Mouse (Mus musculus): ENCODE measurements around the gene Midn.
"Not testable (repeated sequence)": the region's sequence is repeated elsewhere in the genome, so short reads cannot be mapped to it uniquely, and the experiment has no call there.

Gene Midn

DNA sequence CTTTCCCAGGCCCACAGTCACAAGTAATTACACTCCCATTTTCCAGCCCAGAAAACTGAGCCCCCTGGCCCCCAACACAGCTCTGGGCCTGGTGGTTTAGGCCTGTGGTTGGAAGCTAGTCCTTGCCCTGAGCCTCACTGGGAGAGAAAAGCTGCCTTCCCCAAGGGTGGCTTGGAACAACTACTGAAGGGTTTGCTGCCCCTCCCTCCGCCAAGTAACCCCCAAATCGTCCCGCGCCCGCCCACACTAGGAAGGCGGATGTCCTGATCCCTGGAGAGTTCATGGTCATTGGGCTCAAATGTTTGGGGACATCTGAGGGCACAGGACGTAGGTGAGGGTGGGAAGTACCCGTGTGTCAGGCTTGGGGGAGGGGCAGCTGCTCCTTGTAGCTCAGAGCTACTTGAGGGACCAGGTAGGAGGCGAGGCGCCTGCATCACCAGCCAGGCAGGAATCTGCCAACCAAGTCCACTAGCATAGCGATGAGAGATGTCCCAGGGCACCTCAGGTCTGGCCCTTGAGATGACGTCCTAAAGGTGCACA, 11.0 kb downstream of the Midn start:
- peak; percentile 65 to 77 for DNase-seq

DNA sequence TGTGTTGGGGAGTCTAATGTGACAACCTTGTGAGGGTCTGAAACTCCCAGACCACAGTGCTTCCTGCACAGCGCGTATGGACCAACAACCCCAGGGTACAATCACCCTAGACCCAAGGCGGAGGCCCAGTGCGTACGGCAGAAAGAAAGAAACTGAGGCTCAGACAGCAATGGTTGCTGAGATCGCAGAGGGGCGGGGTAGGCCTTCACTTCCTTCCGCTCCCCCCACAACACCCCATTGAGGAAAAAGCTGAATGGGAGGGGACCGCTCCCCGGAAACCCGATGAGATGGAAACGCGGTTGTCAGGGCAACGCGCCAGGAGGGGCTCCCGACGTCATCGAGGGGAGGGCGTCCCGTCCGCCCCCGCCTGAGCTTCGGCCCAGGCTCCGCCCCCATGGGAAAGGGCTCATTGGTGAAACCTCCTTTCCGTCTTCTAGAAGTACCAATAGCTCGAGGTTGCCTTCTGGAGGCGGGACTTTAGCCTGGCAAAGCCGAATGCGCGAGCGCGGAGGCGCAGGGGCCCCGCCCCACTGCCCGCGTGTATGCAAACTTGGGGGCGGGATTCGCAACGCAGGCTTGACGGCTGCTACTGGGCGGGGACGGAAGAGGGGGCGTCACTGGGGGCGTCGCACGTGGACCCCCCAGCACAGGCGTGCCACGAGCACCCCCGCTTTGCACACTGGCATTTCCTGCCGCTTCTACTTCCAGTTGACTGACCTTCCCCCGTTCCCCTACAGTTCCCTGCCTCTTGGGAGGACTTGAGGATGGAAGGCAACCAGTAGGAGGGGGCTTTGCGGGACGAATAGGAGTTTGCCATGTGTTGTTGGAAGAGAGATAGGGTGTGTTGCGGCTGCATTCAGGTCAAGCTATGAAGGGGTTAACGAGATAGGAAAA, 11.7 kb downstream of the Midn start:
- DNase-seq, result peak; percentile 99

DNA sequence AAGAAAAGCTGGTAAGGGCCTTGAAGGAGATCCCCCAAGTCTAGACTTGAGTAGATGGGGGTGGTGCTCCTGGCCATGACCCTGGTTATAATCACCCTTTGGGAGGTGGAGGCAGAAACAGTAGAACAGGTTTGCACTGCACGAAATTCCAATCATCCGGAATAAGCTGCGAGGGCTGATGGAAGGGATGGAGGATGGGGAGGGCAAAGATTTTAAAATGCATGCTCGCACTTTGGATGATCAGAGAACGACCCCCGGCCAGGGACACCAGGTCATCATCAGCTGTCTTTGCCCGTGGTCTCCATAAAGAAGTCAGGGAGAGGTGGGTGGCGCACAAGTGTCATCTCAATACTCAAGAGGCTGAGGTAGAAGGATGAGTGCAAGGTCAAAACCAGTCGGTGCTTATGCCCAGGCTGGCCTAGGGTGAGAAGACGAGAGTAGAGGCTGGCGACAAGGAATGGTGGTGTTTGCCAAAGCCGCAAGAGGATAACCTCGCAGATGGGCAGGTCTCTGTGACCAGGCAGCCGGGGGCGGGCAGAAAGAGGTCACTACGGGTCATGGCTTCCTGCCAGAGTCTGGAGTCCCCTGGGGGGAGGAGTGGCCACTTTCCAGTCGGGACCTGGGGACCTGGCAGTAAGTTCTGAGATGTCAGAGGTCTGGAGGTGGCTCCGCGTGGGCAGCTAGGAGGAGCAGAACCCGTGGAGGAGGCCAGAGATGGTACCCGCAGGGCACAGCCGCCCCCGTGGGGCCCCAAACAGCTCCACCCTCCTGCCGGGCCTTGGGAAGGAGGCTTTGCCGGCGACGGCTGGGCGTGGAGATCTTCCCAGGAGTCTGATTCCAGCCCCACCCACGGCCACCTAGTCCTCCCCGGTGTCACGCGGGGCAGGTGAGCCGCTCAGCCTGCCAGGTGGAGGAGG, 12.6 kb downstream of the Midn start:
- DNase-seq, result peak; percentile 80 to 89

DNA sequence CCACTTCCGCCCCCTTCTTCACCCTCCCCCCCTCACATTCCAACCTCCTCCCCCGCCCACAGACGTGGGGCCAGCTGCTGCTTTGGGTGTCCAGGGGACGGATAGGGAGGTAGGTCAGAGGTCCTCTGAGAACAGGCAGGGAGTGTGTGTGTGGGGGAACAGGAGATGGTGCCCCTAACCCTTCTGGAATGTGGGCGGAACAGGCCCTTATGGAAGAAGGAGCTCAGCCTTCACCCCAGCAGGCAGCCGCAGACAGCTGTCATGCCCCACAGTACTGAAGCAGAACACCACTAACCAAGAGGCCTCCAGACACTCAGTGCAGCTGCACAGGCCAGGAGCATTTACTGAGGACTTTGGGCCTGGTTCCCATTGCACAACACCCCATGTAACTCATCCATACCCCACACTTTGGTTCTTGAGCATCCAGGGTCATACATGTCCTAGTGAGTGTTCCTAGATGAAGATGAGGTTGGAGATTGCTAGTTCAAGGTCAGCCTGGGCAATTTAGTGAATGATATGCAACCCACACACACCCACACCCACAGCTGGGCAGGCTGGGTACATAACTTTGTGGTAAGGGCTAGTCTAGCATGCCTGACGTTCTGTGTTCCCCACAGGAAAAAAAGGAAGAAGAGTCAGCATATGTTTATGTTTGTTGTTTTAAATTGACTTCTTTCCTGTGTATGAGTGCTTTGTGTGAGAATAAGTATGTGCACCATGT, 13.6 kb downstream of the Midn start:
- DNase-seq, result peak in 1 of 2 experiments; percentile 24

DNA sequence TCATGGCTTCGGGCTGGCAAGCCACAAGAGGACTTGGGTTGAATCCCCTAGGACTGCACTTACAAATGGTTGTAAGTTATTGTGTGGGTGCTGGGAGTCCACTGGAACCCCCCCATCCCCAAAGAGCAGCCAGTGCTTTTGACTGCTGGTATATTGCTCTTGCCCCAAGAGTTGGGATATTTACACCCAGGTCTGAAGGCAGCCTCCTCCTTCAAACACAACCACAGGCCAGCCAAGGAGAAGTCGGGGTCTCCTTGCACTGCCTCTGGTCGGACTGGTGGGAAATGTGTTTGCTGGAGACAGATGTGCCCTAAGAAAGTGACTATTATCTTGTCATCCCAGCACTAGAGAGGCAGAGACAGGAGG, 14.2 kb downstream of the Midn start:
- DNase-seq, result no peak

DNA sequence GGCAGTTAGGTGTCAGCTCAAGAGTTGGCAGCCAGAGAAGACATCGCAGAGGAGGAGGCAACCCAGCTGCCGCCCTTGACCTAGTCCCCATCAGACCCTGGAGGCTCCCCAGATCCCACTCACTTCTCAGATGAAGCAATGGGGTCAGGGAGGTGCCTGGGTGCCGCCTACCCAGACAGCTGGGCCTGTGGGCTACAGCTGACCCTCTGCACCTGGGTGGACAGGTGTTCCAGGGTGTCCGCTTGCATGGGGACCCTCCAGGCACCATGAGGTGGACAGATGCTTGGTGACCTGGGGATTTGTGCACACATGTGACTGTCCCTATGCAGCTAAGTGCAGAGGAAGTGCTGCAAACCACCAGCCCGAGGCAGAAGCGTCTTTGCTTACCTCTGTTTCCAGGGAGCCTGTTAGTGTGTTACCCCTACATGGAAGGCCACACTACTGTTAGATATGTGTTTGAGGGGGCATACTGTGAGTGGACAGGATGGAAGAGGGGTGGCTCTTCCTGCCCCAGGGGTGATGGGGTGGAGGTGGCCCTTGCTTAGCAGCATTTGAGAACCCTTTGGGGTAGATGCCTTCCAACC, 14.7 kb downstream of the Midn start:
- no peak for DNase-seq

DNA sequence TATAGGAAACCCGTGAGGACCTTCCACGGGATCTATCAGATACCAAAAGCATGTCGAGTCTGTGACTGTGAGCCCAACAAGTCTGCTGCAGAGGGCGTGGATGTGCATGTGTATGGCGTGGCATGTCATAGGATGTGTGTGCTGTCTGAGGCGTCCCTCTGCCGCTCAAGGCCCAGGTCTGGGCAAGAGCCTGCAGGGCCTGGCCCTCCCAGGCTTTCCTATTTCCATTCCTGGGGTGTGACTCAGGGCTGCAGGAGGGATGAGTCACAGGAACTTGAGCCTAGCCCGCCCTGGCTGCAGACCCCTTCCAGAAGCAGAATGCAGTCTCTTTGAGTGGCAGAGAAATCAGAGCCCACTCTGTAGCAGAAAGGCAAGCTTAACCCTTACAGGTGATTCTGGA, 15.6 kb downstream of the Midn start:
- no peak for DNase-seq

DNA sequence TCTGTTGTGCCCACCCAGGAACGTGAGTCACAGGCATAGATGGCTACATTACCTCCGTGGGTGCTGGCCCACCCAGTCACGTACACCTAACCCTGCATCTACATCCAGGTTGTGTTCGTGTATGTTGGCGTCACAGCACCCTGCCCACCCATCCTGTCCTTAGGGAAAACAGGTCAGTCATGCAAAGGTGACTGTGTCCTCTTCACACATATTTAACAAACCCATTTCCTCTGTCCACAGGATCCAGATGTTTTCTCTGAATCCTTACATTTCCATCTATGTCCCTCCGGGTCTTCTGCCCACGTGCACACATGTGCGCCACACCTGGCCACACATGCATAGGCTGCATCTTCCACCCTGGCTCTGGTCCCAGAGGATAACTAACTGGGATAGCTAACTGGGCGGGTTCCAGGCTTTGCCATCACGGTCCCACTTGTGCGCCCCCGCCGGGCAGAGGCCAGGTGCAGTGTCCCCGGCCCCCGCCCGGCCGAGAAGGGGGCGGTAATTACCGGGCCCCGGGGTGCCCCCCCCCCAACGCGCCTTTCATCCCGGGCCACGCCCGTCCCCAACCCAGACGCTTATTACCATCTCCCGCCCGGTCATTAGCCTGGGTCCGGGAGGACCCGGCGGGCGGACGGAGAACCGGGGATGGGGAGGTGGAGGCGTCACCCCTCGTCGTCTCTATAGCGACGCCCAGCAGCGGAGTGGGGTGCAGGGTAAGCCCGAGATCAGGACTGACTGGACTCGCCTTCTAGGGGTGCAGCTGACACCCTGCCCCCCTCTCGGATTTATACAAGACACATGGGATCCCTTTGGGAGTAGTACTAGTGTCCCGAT, 16.3 kb downstream of the Midn start:
- peak; percentile 64 to 77 for DNase-seq

DNA sequence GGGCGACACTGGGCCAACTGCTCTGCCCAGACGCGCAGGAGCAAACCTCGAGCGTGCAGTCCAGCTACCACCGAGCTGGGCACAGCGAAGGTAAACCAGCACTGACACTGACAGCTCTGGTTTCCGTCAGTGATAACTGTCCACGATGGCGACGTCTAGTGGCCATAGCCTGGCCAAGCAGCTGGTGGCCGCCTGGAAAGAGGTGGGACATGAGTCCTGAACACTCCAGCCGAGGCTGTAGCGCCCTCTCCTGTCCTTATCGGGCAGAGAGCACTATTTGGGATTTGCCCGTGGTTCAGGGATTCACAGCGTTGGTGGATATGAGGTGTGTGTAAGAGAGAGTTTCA, 16.9 kb downstream of the Midn start:
- DNase-seq, result peak; percentile 99

DNA sequence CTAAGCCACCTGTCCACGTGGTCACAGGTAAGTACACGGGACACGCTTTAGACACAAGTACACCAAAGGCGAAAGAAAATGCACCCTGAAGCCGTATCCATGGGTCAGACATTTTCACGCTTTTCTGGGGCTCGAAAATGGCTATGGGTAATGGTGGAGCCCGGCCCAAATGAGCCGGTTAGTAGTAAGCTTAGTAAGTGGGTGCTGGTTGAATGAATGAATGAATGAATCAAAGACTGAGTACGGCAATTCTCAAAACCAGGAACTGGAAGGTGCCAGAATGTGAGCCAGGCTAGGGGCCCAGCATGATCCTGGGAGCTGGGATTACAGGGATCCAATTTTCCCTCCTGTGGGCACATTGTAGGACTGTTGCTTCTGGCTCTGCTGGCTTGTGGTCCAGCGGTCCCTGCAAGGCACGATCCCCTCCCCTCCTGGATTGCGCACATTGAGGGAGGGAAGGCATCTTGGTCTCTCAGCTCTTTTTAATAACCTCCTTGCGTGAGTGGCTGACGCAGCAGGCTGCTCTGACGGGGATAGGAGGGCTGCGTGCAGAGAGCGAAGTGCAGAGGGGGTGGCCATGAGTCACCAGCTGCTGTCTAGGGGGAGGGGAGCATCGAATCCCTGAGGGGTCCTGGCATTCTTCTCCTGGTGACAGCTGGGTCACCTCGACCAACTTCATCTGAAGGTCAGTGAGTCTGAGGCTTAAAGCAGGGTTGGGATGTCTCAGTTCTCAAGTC, 17.5 kb downstream of the Midn start, which contains the start of gene Cirbp:
Gene Cirbp (plus strand): TSS at position 594 of the 737 bp plus-strand sequence.
- DNase-seq, result peak; percentile 60 to 70

DNA sequence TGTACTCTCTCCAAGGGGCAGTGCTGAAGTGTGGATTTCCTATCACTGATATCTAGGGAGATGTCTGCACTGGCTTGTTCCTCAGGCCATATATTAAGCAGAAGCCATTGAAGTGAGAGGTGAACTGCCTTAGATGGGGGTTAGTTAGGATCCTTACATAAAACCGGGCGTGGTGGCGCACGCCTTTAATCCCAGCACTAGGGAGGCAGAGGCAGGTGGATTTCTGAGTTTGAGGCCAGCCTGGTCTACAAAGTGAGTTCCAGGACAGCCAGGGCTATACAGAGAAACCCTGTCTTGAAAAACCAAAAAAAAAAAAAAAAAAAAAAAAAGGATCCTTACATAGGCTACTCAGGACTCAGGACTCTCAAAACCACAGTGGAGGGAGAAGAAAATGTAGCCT, 18.1 kb downstream of the Midn start:
- not testable (repeated sequence) for DNase-seq

DNA sequence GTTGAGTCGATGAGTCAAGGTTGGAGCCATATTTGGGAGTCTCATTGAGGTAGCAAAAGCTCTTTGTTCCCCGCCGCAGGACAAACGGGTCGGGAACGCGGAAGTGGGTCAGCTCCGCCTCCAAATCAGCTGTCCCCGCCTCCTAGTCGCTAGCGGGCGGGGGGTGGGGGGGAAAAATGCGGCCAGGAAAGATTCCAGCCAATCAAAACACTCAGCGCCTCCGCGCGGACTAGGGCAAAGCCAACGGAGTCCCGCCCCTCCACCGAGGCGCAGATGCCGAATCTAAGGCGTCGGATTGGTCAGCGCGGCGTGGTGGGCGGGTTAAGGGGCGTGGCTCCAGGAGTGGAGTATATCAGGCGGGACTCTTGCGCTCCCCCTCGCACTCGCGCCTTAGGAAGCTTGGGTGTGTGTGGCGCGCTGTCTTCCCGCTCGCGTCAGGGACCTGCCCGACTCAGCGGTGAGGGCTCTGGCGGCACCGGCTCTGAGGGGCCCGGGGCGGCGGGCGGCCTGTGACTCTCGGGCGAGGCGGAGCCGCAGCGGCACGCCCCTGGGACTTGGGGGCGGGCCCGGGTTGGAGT, 19.5 kb downstream of the Midn start:
- peak; percentile 100 for DNase-seq

DNA sequence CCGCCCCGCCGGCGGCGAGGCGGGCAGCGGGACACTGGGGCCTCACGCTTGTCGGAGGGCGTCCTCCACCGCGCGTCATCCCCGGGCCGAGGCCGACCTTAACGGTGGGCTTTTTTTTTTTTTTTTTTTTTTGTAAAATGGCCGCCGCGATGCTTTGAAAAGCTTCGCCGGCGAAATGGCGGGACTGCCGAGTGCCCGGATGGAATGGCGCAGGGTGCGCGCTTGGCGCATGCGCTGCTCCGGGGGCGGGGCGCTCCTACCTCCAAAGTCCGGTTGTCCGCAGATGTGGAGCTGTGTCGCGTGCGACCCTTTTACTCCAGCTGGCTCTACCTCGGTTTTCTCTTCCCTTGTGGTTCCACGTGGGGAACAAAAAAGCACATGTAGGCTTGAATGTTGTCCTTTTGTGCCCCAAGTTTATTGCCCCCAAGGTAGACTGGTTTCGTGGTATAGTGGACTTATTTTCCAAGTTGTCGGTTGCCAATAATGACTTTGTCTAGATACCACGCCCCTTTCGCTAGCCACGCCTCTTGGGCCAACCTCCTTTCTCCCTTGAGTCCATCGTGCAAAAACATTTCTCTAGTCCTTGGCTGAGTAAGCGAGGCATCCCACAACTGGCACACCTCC, 20.1 kb downstream of the Midn start:
- DNase-seq, result peak; percentile 97

DNA sequence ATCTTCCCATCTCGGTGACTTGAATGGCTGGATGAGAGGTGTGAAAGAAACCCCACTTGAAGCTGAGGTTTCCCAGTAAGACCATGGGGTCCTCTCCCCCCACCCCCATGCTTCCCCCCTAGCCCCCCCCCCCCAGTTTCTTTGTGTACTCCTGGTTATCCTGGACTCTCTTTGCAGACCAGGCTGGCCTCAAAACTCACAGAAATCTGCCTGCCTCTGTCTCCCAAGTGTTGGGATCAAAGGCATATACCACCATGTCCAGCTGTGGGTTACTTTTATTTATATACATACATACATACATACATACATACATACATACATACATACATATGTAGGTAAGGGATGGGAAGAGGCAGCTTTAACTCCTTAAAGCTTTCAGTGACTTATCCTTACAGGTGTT, 21.0 kb downstream of the Midn start:
- DNase-seq, result no peak

DNA sequence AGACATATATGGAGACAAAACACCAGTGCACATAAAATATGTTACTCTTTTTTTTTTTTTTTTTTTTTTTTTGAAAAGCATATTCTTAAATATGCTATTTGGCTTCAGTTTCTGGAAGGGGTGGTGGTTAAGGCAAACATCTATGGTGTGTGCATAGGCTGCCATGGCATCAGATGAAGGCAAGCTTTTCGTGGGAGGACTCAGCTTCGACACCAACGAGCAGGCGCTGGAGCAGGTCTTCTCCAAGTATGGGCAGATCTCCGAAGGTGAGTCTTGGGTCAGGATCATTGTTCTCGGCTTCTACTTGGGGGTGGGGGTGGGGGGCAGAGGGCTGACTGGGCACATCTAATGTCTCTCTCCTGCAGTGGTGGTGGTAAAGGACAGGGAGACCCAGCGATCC, 21.6 kb downstream of the Midn start:
- DNase-seq, result no peak

DNA sequence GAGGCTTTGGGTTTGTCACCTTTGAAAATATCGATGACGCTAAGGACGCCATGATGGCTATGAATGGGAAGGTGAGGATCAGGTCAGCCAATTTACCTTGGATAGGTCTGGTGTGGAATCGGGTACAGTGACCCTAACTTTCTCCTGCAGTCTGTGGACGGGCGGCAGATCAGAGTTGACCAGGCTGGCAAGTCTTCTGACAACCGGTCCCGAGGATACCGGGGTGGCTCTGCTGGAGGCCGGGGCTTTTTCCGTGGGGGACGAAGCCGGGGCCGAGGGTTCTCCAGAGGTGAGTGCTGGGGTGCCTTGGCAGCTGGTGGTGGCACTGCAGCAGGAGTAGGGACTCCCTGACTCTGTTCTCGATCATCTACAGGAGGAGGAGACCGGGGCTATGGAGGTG, 22.0 kb downstream of the Midn start:
- DNase-seq, result peak in 1 of 2 experiments; percentile 22

DNA sequence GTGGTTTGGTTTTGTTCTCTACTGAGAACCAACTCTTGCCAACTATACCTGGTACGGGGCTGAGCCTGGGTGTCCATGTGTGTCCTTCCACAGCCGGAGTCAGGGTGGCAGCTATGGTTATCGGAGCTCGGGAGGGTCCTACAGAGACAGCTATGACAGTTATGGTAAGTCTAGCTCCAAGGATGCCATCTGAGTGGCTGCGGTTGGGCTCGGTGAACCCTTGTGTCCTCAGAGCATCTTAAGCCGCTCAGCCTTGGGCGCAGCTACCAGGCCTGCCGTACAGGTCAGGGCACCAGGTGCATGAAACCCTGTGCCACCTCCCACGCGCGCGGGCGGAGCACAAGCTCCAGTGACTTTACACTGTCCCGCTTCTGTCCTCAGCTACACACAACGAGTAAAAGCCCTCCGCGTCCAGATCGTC, 22.5 kb downstream of the Midn start:
- DNase-seq, result peak in 1 of 2 experiments; percentile 19

DNA sequence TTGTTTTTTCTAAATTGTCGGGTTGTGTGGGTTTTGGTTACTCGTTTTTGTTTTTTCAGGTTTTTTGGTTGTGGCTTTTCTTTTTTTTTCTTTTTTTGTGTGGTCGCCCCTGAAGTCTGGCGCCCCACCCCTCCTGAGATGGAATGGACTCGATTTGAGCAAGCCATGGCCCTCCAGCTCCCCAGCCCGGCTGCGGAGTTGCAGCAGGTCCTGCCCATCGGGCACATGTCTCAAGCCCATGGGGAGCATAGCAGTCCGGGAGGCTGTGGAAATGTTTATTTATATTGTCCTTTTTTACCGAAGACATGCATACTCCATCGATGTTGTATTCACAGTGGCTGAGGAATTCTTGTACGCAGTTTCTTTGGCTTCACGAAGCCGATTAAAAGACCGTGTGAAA, 23.2 kb downstream of the Midn start:
- peak in 1 of 2 experiments; percentile 12 for DNase-seq

DNA sequence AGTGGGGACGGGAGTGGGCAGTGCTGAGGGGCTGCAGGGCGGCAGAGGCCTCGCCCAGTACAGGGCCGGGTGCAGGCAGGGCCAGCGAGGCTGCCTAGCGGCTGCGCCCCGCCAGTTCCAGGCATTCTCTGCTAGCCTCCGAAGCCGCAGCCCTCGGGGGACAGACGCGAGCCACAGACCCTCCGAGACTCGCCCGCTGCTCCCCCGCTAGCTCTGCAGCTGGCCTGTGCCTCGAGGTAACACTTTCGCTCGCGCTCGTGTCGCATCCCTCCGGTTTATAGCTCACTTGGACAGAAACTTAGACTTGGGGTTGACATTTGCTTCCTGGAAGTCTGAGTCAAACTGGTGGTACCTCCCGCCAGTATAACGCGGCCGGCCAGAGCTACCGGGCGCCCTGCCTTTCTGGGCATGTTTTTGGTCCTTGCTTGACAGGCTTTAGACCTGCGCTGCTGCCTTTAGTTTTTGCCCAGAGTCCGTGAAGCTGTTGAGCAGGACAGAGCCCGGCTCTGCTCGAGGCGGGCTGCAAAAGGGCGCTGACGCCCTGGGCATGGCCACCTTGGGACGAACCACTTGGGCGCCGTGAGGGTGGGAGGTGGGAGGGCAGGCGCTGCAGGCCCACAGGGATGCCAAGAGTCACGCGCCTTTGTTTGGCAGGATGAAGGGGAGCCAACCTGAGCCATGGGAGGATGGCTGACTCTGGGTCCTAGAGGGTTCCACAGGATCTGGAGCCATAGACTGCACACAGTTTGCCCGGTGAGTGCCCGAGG, 23.9 kb downstream of the Midn start:
- peak; percentile 43 to 63 for DNase-seq
